Mouse (Mus musculus) forebrain, embryonic 15.5 days (tissue): ENCODE data around the gene Sept7. TPM values are rescaled to one million over a fixed set of nuclear protein-coding genes. Genes with fewer than 3 reads are reported as not detected.

Experiments
- ATAC-seq: fragments of 200-750 bp; cut with Nextera tagmentation; replicated peaks from 2 replicates; pipeline ENCODE4 v1.8.0; 2017; ENCODE audit warnings: mild to moderate bottlenecking, moderate TSS enrichment, moderate library complexity
- H3K27ac ChIP-seq: fragments of 300-500 bp; sonication (generic); replicated peaks from 2 replicates; pipeline ENCODE4 v1.5.1; 2015; ENCODE audit warnings: mild to moderate bottlenecking, inconsistent platforms
- H3K27me3 ChIP-seq: fragments of 300-500 bp; sonication (generic); 2 replicates; pipeline ENCODE4 v1.6.1; 2015; ENCODE audit warnings: inconsistent platforms
- H3K36me3 ChIP-seq: fragments of 300-500 bp; sonication (generic); 2 replicates; pipeline ENCODE4 v1.6.1; 2015; ENCODE audit warnings: mild to moderate bottlenecking, inconsistent platforms
- H3K4me1 ChIP-seq: fragments of 300-500 bp; sonication (generic); 2 replicates; pipeline ENCODE4 v1.6.1; 2015; ENCODE audit warnings: inconsistent platforms
- H3K4me2 ChIP-seq: fragments of 300-500 bp; sonication (generic); replicated peaks from 2 replicates; pipeline ENCODE4 v1.6.1; 2015; ENCODE audit warnings: mild to moderate bottlenecking, inconsistent platforms
- H3K4me3 ChIP-seq: fragments of 300-500 bp; sonication (generic); 2 replicates; pipeline ENCODE4 v1.5.1; 2015; ENCODE audit warnings: mild to moderate bottlenecking, inconsistent platforms
- H3K9ac ChIP-seq: fragments of 300-500 bp; sonication (generic); replicated peaks from 2 replicates; pipeline ENCODE4 v1.6.1; 2015; ENCODE audit warnings: mild to moderate bottlenecking, inconsistent platforms
- H3K9me3 ChIP-seq: fragments of 300-500 bp; sonication (generic); 2 replicates; pipeline ENCODE4 v1.6.1; 2016; ENCODE audit warnings: inconsistent platforms
- WGBS: fragments of 180-500 bp; shearing (Covaris S2); methylation state at CpG from one replicate; pipeline ENCODE4 v1.1.7; 2015; ENCODE audit warnings: mixed read lengths; 5-methylcytosine and 5-hydroxymethylcytosine counted together
- polyA plus RNA-seq: library from polyadenylated mRNA; unstranded; fragments of >200 nt; fragmentation: Nextera tagmentation; extraction: Ambion mirVana; gene quantifications from 2 replicates; pipeline ENCODE4 v1.2.1, GENCODE M21; 2015

Gene Sept7
- polyA plus RNA-seq, 1 experiment from 2014 or later = 262 TPM

- H3K4me2 ChIP-seq = no peak overlapping the region
- no peak overlapping the region for H3K9ac ChIP-seq
- no peaks in the 10 kb centered on the region for H3K9me3 ChIP-seq
- no peak overlapping the region for H3K4me3 ChIP-seq
- no peak overlapping the region for H3K27ac ChIP-seq
- no peak for ATAC-seq
- 84% methylated on average over 11 of the region's 11 CpGs for WGBS
- H3K27me3 ChIP-seq = no peaks in the 10 kb centered on the region
- H3K36me3 ChIP-seq = no peaks in the 10 kb centered on the region
- no peaks in the 10 kb centered on the region for H3K4me1 ChIP-seq
Observed at GRCm38 (mm10) chr9:25328946-25329723, 76.9 kb downstream of the Sept7 start.

GRCm38 (mm10) chr9:25337436-25338198, 85.4 kb downstream of the Sept7 start:
- no peaks in the 10 kb centered on the region for H3K36me3 ChIP-seq
- no peaks in the 10 kb centered on the region for H3K9me3 ChIP-seq
- no peak overlapping the region for H3K27ac ChIP-seq
- ATAC-seq = no peak
- no peak overlapping the region for H3K4me3 ChIP-seq
- no peak overlapping the region for H3K9ac ChIP-seq
- WGBS = 80% methylated on average over 2 of the region's 2 CpGs
- no peaks in the 10 kb centered on the region for H3K4me1 ChIP-seq
- no peak overlapping the region for H3K4me2 ChIP-seq
- H3K27me3 ChIP-seq = no peaks in the 10 kb centered on the region

- Histone ChIP-seq H3K9ac (no peak overlapping the region), H3K36me3 (no peaks in the 10 kb centered on the region), H3K4me3 (no peak overlapping the region), H3K4me2 (no peak overlapping the region), H3K9me3 (no peaks in the 10 kb centered on the region), H3K27me3 (no peaks in the 10 kb centered on the region), H3K4me1 (no peaks in the 10 kb centered on the region), H3K27ac (no peak overlapping the region)
- ATAC-seq = no peak
- WGBS = 100% methylated on average over 1 of the region's 1 CpGs
Observed at GRCm38 (mm10) chr9:25340412-25340811, 88.2 kb downstream of the Sept7 start.

- H3K9me3 ChIP-seq = no peaks in the 10 kb centered on the region
- 68% methylated on average over 1 of the region's 1 CpGs for WGBS
- no peaks in the 10 kb centered on the region for H3K36me3 ChIP-seq
- H3K27me3 ChIP-seq = no peaks in the 10 kb centered on the region
- no peak overlapping the region for H3K4me2 ChIP-seq
- H3K4me3 ChIP-seq = no peak overlapping the region
- H3K27ac ChIP-seq = no peak overlapping the region
- no peak for ATAC-seq
- no peaks in the 10 kb centered on the region for H3K4me1 ChIP-seq
- no peak overlapping the region for H3K9ac ChIP-seq
Observed at GRCm38 (mm10) chr9:25353775-25354174, 101.5 kb downstream of the Sept7 start.

- Histone ChIP-seq H3K4me3 (no peak overlapping the region), H3K27ac (peak overlapping the region; percentile 37; the same call in 1 of the 2 replicates), H3K4me2 (no peak overlapping the region), H3K27me3 (no peaks in the 10 kb centered on the region), H3K4me1 (no peaks in the 10 kb centered on the region), H3K9me3 (no peaks in the 10 kb centered on the region), H3K9ac (no peak overlapping the region), H3K36me3 (no peaks in the 10 kb centered on the region)
- 72% methylated on average over 11 of the region's 11 CpGs for whole genome bisulfite sequencing
- ATAC-seq = peak; percentile 85
Observed at GRCm38 (mm10) chr9:25355806-25356205, 103.6 kb downstream of the Sept7 start.

- Histone ChIP-seq H3K27ac (no peak overlapping the region), H3K27me3 (no peaks in the 10 kb centered on the region), H3K4me2 (no peak overlapping the region), H3K9ac (no peak overlapping the region), H3K9me3 (no peaks in the 10 kb centered on the region), H3K4me3 (no peak overlapping the region), H3K4me1 (no peaks in the 10 kb centered on the region), H3K36me3 (no peaks in the 10 kb centered on the region)
- no peak for ATAC-seq
- 95% methylated on average over 12 of the region's 12 CpGs for WGBS
Observed at GRCm38 (mm10) chr9:25357589-25357988, 105.3 kb downstream of the Sept7 start.

GRCm38 (mm10) chr9:25358018-25358417, 105.8 kb downstream of the Sept7 start:
- Histone ChIP-seq H3K4me2 (no peak overlapping the region), H3K36me3 (no peaks in the 10 kb centered on the region), H3K9ac (no peak overlapping the region), H3K27me3 (no peaks in the 10 kb centered on the region), H3K27ac (no peak overlapping the region), H3K4me3 (no peak overlapping the region), H3K9me3 (no peaks in the 10 kb centered on the region), H3K4me1 (no peaks in the 10 kb centered on the region)
- ATAC-seq = no peak
- WGBS = 38% methylated on average over 5 of the region's 5 CpGs

Other genes with a start within 250 kb of the Sept7 start
- not detected in 2 replicates for gene Gm10181, start 163.0 kb upstream of the Sept7 start, polyA plus RNA-seq
- gene Herpud2, start 100.6 kb upstream of the Sept7 start, polyA plus RNA-seq = 37.7 and 40.9 TPM in 2 replicates
- gene Eepd1, start 229.1 kb downstream of the Sept7 start, polyA plus RNA-seq = 13.5 and 14.2 TPM in 2 replicates